Mouse (Mus musculus): ENCODE results near the gene Fsd1. TPM values are rescaled to one million over a fixed set of nuclear protein-coding genes. Genes with fewer than 3 reads are reported as not detected.

Gene Fsd1
- polyA plus RNA-seq, 1 experiment from 2014 or later, result 188 TPM

GRCm38 (mm10) chr17:56027801-56028441, 41.6 kb downstream of the Fsd1 start:
- 94% methylated on average over 5 of the region's 5 CpGs for WGBS

DNA sequence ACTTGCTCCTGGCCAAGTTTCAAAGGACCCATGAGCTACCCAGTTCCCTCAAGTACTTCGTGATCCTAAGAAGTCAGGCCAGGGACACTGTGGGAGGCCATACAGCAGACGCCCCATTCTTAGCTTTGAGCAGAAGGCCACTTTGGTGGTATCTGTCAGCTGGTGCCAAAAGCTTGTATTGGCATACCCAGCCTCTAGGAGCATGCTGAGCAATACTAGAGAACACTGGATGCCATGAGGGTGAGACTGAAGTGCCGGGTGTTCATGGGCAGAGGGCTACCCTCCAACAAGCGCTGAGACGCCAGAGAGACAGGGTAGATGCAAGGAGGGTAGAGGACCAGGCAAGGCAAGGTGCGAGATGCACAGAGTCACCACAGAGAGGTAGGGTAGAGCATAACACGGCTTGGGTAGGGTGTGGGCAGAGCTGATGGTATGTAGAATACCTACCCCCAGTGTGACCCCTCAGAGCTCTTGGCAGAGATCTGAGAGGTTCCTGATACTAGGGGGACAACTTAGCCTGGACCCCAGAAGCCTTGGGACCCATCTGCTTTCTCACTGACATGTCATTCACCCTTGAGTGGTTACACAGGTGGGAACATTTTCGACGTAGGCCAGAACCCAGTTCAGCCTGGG, 44.0 kb downstream of the Fsd1 start:
- ATAC-seq (ENCODE audit: low read depth), result no peak
- peaks cover 5% of the 10 kb centered on the region for H3K4me1 ChIP-seq (ENCODE audit: control insufficient read depth, insufficient read depth, low read length)
- no peak overlapping the region for H3K4me2 ChIP-seq (ENCODE audit: low read depth, low read length)
- H3K27me3 ChIP-seq (ENCODE audit: control insufficient read depth, insufficient read depth, low read length), result no peaks in the 10 kb centered on the region
- H3K36me3 ChIP-seq (ENCODE audit: control insufficient read depth, insufficient read depth, low read length), result peaks cover 10% of the 10 kb centered on the region; the same call in 1 of the 2 replicates
- no peaks in the 10 kb centered on the region for H3K9me3 ChIP-seq (ENCODE audit: control insufficient read depth, low read length)
- 92% methylated on average over 9 of the region's 9 CpGs for WGBS
- no peak overlapping the region for H3K27ac ChIP-seq (ENCODE audit: low read depth, low read length)
- H3K9ac ChIP-seq (replicated peaks; ENCODE audit: low read depth, low read length), result no peak overlapping the region
- H3K4me3 ChIP-seq (ENCODE audit: low read depth, low read length), result no peak overlapping the region

More at GRCm38 (mm10) chr17:56027801-56028441, 41.6 kb downstream of the Fsd1 start:
- Histone ChIP-seq H3K36me3 (ENCODE audit: control insufficient read depth, insufficient read depth, low read length) (no peaks in the 10 kb centered on the region), H3K4me1 (ENCODE audit: control insufficient read depth, insufficient read depth, low read length) (no peaks in the 10 kb centered on the region; the same call in 1 of the 2 replicates), H3K9me3 (ENCODE audit: control insufficient read depth, low read length) (no peaks in the 10 kb centered on the region), H3K4me2 (ENCODE audit: low read depth, low read length) (no peak overlapping the region), H3K9ac (replicated peaks; ENCODE audit: low read depth, low read length) (no peak overlapping the region), H3K27me3 (ENCODE audit: control insufficient read depth, insufficient read depth, low read length) (no peaks in the 10 kb centered on the region), H3K4me3 (ENCODE audit: low read depth, low read length) (no peak overlapping the region), H3K27ac (ENCODE audit: low read depth, low read length) (no peak overlapping the region)
- no peak for ATAC-seq (ENCODE audit: low read depth)

GRCm38 (mm10) chr17:56030919-56031318, 44.6 kb downstream of the Fsd1 start:
- Histone ChIP-seq H3K4me2 (ENCODE audit: low read depth, low read length) (no peak overlapping the region), H3K27me3 (ENCODE audit: control insufficient read depth, insufficient read depth, low read length) (no peaks in the 10 kb centered on the region), H3K4me3 (ENCODE audit: low read depth, low read length) (no peak overlapping the region), H3K36me3 (ENCODE audit: control insufficient read depth, insufficient read depth, low read length) (peaks cover 10% of the 10 kb centered on the region; the same call in 1 of the 2 replicates), H3K4me1 (ENCODE audit: control insufficient read depth, insufficient read depth, low read length) (peaks cover 9% of the 10 kb centered on the region), H3K27ac (ENCODE audit: low read depth, low read length) (no peak overlapping the region), H3K9ac (replicated peaks; ENCODE audit: low read depth, low read length) (no peak overlapping the region), H3K9me3 (ENCODE audit: control insufficient read depth, low read length) (no peaks in the 10 kb centered on the region)
- ATAC-seq (ENCODE audit: low read depth), result no peak
- 66% methylated on average over 5 of the region's 5 CpGs for WGBS

GRCm38 (mm10) chr17:56031431-56031830, 45.1 kb downstream of the Fsd1 start:
- no peaks in the 10 kb centered on the region for H3K9me3 ChIP-seq (ENCODE audit: control insufficient read depth, low read length)
- no peak overlapping the region for H3K4me2 ChIP-seq (ENCODE audit: low read depth, low read length)
- no peak for ATAC-seq (ENCODE audit: low read depth)
- no peak overlapping the region for H3K27ac ChIP-seq (ENCODE audit: low read depth, low read length)
- no peaks in the 10 kb centered on the region for H3K27me3 ChIP-seq (ENCODE audit: control insufficient read depth, insufficient read depth, low read length)
- H3K9ac ChIP-seq (replicated peaks; ENCODE audit: low read depth, low read length), result no peak overlapping the region
- H3K4me3 ChIP-seq (ENCODE audit: low read depth, low read length), result no peak overlapping the region
- WGBS, result 94% methylated on average over 7 of the region's 7 CpGs
- peaks cover 10% of the 10 kb centered on the region; the same call in 1 of the 2 replicates for H3K36me3 ChIP-seq (ENCODE audit: control insufficient read depth, insufficient read depth, low read length)
- H3K4me1 ChIP-seq (ENCODE audit: control insufficient read depth, insufficient read depth, low read length), result peaks cover 9% of the 10 kb centered on the region

GRCm38 (mm10) chr17:56032127-56032733, 45.9 kb downstream of the Fsd1 start:
- Histone ChIP-seq H3K9me3 (ENCODE audit: control insufficient read depth, low read length) (no peaks in the 10 kb centered on the region), H3K9ac (replicated peaks; ENCODE audit: low read depth, low read length) (no peak overlapping the region), H3K27ac (ENCODE audit: low read depth, low read length) (no peak overlapping the region; the same call in 1 of the 2 replicates), H3K4me1 (ENCODE audit: control insufficient read depth, insufficient read depth, low read length) (peaks cover 9% of the 10 kb centered on the region), H3K36me3 (ENCODE audit: control insufficient read depth, insufficient read depth, low read length) (peaks cover 10% of the 10 kb centered on the region; the same call in 1 of the 2 replicates), H3K27me3 (ENCODE audit: control insufficient read depth, insufficient read depth, low read length) (no peaks in the 10 kb centered on the region), H3K4me2 (ENCODE audit: low read depth, low read length) (no peak overlapping the region), H3K4me3 (ENCODE audit: low read depth, low read length) (no peak overlapping the region)
- no peak for ATAC-seq (ENCODE audit: low read depth)
- 77% methylated on average over 6 of the region's 6 CpGs for WGBS

DNA sequence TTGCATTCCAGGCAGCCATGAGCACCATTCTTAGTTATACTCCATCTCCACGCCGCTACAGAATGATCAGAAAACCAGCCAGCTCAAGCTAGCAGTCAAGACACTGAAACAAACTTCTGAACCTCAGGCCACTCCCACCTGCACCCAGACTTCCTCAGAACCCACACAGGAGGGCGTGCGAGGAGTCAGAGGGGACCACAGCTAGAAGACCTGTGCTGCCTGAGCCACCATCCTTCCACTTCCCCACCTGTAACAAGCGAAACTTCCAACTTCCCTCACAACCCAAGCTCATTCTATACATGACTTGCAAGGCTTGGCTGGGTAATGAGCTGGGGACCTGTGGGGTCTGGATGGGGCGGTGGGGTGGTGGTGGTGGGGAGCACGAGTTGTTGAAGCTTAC, 46.5 kb downstream of the Fsd1 start:
- 86% methylated on average over 7 of the region's 7 CpGs for WGBS
- no peaks in the 10 kb centered on the region for H3K9me3 ChIP-seq (ENCODE audit: control insufficient read depth, low read length)
- H3K27me3 ChIP-seq (ENCODE audit: control insufficient read depth, insufficient read depth, low read length), result no peaks in the 10 kb centered on the region
- no peak overlapping the region for H3K27ac ChIP-seq (ENCODE audit: low read depth, low read length)
- ATAC-seq (ENCODE audit: low read depth), result no peak
- peaks cover 9% of the 10 kb centered on the region for H3K4me1 ChIP-seq (ENCODE audit: control insufficient read depth, insufficient read depth, low read length)
- no peak overlapping the region for H3K4me2 ChIP-seq (ENCODE audit: low read depth, low read length)
- peaks cover 10% of the 10 kb centered on the region; the same call in 1 of the 2 replicates for H3K36me3 ChIP-seq (ENCODE audit: control insufficient read depth, insufficient read depth, low read length)
- no peak overlapping the region for H3K9ac ChIP-seq (replicated peaks; ENCODE audit: low read depth, low read length)
- no peak overlapping the region for H3K4me3 ChIP-seq (ENCODE audit: low read depth, low read length)

DNA sequence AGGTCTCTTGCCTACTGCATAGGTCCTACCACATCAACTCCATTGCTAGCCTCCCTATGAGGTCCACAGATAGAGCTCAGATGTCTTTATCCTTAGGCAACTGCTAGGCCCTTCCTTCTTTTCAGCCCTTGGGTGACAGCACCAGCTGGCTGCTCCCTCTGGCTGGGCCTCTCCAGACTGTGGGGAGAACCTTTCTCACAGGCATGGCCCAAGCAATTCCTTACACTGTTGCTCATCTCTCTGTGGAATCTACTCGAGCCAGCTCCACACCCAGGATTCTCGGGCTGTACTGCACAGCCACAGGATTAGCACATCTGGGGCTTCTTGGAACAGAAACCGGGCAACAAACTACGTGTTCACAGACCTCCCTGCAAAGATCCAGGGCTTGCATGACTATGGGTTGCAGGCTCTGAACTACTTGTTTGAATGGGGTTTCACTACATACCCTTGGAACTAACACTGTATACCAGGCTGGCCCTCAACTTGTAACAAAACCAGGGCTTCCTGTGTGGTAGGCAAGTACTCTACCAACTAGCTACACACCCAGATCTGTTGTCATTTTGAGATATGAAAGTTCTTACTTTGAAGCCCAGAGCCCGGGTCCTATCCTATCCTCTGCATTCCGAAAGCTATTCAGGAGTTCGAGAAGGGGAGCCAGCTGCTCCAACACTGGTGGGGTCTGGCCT, 47.9 kb downstream of the Fsd1 start:
- no peak for ATAC-seq (ENCODE audit: low read depth)
- WGBS, result 93% methylated on average over 7 of the region's 7 CpGs
- no peak overlapping the region for H3K4me3 ChIP-seq (ENCODE audit: low read depth, low read length)

DNA sequence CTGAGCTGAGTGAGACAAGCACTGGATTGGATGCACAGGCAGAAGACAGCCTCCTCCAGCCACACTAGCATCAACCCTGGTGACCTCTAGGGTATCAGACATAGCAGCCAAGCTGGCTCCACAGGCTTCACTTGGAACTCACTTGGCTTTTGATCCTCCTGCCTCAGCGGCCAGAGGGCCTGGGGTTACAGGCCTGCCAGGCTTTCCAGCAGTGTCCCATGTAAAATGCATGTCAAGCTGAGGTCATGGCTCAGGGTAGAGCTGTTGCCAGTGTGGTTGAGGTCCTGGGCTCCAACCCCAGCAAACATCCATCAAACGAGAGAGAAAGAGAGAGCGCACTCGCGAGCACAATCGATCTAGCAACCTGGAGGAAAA, 48.4 kb downstream of the Fsd1 start:
- 88% methylated on average over 6 of the region's 6 CpGs for WGBS
- Histone ChIP-seq H3K9ac (replicated peaks; ENCODE audit: low read depth, low read length) (no peak overlapping the region), H3K4me2 (ENCODE audit: low read depth, low read length) (0 out of 2 replicates have a peak overlapping the region, but pooled peaks have one; percentile 67), H3K9me3 (ENCODE audit: control insufficient read depth, low read length) (no peaks in the 10 kb centered on the region), H3K27ac (ENCODE audit: low read depth, low read length) (no peak overlapping the region), H3K4me1 (ENCODE audit: control insufficient read depth, insufficient read depth, low read length) (peaks cover 9% of the 10 kb centered on the region), H3K4me3 (ENCODE audit: low read depth, low read length) (no peak overlapping the region), H3K27me3 (ENCODE audit: control insufficient read depth, insufficient read depth, low read length) (no peaks in the 10 kb centered on the region), H3K36me3 (ENCODE audit: control insufficient read depth, insufficient read depth, low read length) (peaks cover 10% of the 10 kb centered on the region; the same call in 1 of the 2 replicates)
- ATAC-seq (ENCODE audit: low read depth), result no peak

More for the DNA sequence above, 47.9 kb downstream of the Fsd1 start:
- no peaks in the 10 kb centered on the region for H3K9me3 ChIP-seq (ENCODE audit: control insufficient read depth, low read length)
- H3K4me2 ChIP-seq (ENCODE audit: low read depth, low read length), result no peak overlapping the region
- H3K27me3 ChIP-seq (ENCODE audit: control insufficient read depth, insufficient read depth, low read length), result no peaks in the 10 kb centered on the region
- no peak overlapping the region for H3K27ac ChIP-seq (ENCODE audit: low read depth, low read length)
- peaks cover 9% of the 10 kb centered on the region for H3K4me1 ChIP-seq (ENCODE audit: control insufficient read depth, insufficient read depth, low read length)
- peaks cover 10% of the 10 kb centered on the region; the same call in 1 of the 2 replicates for H3K36me3 ChIP-seq (ENCODE audit: control insufficient read depth, insufficient read depth, low read length)
- no peak overlapping the region for H3K9ac ChIP-seq (replicated peaks; ENCODE audit: low read depth, low read length)
